Mouse (Mus musculus): ENCODE measurements around the gene Klhl22.

DNA sequence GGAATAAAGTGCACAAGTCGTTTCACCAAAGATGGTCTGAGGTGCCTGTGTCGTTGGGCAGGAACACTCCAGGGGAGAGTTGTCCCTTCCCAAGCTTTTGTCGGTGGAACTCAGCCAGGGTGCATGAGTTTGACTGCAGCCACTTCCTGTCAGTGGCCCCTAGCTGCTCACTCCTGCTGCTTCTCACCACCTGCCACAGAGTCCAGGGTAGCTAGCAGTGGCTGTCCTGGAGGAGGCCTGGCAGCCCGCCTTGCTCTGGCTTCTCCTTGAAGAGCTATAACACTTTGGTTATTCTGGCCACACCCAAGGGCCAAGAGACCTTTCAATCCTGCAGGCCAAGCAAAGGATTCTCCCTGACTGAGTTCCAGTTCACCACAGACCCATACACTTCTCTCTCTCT is 23.3 kb upstream of the Klhl22 start:
- TF ChIP-seq CTCF (conservative IDR thresholded peaks at IDR 0.05; ENCODE audit: insufficient read depth, insufficient read length, low read depth, low read length) (no peak), POLR2A (IDR thresholded peaks at IDR 0.05; ENCODE audit: low read depth, low read length) (no peak)
